Mouse (Mus musculus): Measurements from ENCODE around the gene Mfsd7a. TPM values are rescaled to one million over a fixed set of nuclear protein-coding genes. Genes with fewer than 3 reads are reported as not detected.

The Mfsd7a gene
- polyA plus RNA-seq, 1 experiment, result 0.17 TPM

DNA sequence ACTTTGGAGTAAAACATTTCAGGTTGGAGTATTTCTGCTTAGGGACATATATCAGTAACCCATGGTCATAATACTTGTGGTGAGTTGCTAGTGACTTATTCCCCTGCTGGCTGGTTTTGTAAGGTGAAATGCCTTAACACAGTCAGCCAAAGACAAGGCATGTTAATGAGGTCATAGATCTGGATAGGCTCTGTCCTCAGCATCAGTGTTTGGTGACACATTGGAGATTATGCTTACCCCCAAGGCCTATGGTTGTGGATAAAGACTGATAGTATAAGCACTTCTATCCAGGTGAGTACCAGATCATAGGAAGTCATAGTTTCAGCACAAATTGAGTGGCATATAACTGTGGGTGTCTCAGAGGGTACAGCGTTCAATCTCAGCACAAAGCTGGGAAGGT lies 18.0 kb upstream of the Mfsd7a start:
- TF ChIP-seq POLR2A (IDR thresholded peaks at IDR 0.05; ENCODE audit: control insufficient read depth, low read depth, low read length) (no peak), CTCF (IDR thresholded peaks at IDR 0.05; ENCODE audit: control insufficient read depth, insufficient read depth, insufficient replicate concordance, low read depth, low read length) (no peak)
- Histone ChIP-seq H3K4me3 (ENCODE audit: control insufficient read depth, low read depth, low read length) (no peak overlapping the region), H3K4me1 (ENCODE audit: control insufficient read depth, insufficient read depth, low read length) (peaks cover 8% of the 10 kb centered on the region), H3K36me3 (ENCODE audit: control insufficient read depth, insufficient read depth, low read length) (no peaks in the 10 kb centered on the region), H3K27ac (ENCODE audit: control insufficient read depth, insufficient read depth, low read depth, low read length) (no peak overlapping the region), H3K27me3 (ENCODE audit: control insufficient read depth, insufficient read depth, low read length) (no peaks in the 10 kb centered on the region)

DNA sequence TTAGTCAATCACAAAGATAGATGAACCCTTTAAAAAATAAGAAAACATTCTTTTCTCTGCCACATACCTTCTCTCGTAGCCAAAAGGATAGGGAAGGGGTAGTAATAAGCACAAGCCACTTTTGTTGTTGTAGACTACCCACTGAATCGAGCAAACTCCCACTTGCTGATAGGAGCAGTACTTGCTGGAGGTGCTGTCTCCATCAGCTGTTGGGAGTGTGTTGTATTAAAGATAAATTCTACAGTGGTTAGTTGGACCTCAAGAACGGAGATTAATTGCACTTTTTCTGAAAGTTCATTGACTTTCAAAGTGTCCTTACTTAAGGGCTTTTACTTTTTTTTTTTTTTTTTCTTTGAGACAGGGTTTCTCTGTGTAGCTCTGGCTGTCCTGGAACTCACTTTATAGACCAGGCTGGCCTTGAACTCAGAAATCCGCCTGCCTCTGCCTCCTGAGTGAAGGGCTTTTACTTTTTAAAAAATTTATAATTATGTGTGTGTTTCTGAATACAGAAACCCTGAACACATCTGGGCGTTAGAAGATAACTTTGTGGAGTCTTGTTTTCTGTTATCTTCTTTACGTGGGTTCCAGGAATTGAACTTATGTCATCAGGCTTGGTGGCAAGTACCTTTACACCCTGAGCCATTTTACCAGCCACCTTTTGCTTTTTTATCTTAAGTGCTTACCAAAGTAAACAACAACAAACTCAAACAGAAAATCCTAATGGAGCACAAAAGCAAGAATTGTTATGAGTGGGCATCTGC lies 16.6 kb upstream of the Mfsd7a start:
- H3K27me3 ChIP-seq (ENCODE audit: control insufficient read depth, insufficient read depth, low read length), result no peaks in the 10 kb centered on the region

GRCm38 (mm10) chr5:108462446-108462845 lies 13.8 kb upstream of the Mfsd7a start:
- Histone ChIP-seq H3K27ac (ENCODE audit: control insufficient read depth, insufficient read depth, low read depth, low read length) (0 out of 2 replicates have a peak overlapping the region, but pooled peaks have one; percentile 10), H3K4me3 (ENCODE audit: control insufficient read depth, low read depth, low read length) (no peak overlapping the region), H3K4me1 (ENCODE audit: control insufficient read depth, insufficient read depth, low read length) (peaks cover 16% of the 10 kb centered on the region), H3K36me3 (ENCODE audit: control insufficient read depth, insufficient read depth, low read length) (no peaks in the 10 kb centered on the region), H3K27me3 (ENCODE audit: control insufficient read depth, insufficient read depth, low read length) (no peaks in the 10 kb centered on the region)
- TF ChIP-seq POLR2A (IDR thresholded peaks at IDR 0.05; ENCODE audit: control insufficient read depth, low read depth, low read length) (no peak), CTCF (IDR thresholded peaks at IDR 0.05; ENCODE audit: control insufficient read depth, insufficient read depth, insufficient replicate concordance, low read depth, low read length) (no peak)

More for the DNA sequence above, 16.6 kb upstream of the Mfsd7a start:
- no peak overlapping the region for H3K27ac ChIP-seq (ENCODE audit: control insufficient read depth, insufficient read depth, low read depth, low read length)
- H3K4me1 ChIP-seq (ENCODE audit: control insufficient read depth, insufficient read depth, low read length), result peaks cover 16% of the 10 kb centered on the region
- H3K36me3 ChIP-seq (ENCODE audit: control insufficient read depth, insufficient read depth, low read length), result no peaks in the 10 kb centered on the region
- H3K4me3 ChIP-seq (ENCODE audit: control insufficient read depth, low read depth, low read length), result no peak overlapping the region
- no peak for TF ChIP-seq POLR2A (IDR thresholded peaks at IDR 0.05; ENCODE audit: control insufficient read depth, low read depth, low read length)
- no peak for TF ChIP-seq CTCF (IDR thresholded peaks at IDR 0.05; ENCODE audit: control insufficient read depth, insufficient read depth, insufficient replicate concordance, low read depth, low read length)

DNA sequence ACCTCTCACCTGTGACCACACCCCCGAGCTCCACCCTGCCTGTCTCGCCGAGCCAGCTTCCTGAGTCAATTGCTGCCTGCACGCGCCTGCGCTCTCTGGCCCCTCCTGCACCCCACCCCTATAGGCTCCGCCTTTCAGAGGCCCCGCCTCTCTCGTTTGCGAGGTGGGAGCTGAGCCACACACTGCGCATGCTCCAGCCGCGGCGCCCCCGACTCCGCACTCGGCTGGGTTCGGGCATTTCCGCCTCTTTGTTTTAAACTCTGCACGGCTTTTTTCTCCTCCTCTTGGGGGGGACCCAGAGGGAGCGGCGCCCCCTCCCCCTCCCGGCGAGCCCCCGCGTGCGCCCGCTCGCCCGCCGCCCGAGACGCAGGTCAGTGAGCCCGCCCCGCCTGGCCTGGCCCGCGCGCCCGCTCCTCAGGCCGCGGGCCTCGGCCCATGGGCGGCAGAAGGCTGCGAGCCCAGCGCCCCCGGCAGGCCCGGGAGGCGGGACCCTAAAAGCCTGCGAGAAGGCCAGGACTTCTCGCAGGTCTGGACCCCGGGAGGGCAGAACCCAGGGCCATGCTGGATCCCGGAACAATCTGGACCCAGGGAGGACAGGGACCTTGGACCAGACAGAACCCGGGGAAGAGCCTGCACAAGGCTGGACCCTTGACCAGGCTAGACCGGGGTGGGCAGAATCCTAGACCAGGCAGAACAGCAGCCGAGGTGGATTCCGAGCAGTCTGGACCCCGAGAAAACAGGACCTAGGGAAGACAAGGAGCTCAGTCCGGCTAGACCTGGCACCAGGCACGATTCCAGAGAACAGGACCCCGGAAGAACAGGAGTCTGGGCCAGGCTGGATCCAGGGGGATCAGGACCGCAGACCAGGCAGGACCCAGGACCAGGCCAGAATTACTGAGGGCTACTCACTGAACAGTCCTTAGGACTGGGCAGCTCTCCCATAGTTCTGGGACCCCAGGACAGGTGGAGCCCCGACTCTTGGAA lies 12.7 kb upstream of the Mfsd7a start, which contains the start of gene Pcgf3:
Pcgf3 (plus strand) TSS at position 151 of the 984 bp plus-strand sequence.
- Histone ChIP-seq H3K36me3 (ENCODE audit: control insufficient read depth, insufficient read depth, low read length) (no peaks in the 10 kb centered on the region), H3K4me3 (ENCODE audit: control insufficient read depth, low read depth, low read length) (peak within 1 kb of the TSS; percentile 80), H3K4me1 (ENCODE audit: control insufficient read depth, insufficient read depth, low read length) (peaks cover 16% of the 10 kb centered on the region), H3K27ac (ENCODE audit: control insufficient read depth, insufficient read depth, low read depth, low read length) (peak within 1 kb of the TSS; percentile 37), H3K27me3 (ENCODE audit: control insufficient read depth, insufficient read depth, low read length) (no peaks in the 10 kb centered on the region)
- TF ChIP-seq CTCF (IDR thresholded peaks at IDR 0.05; ENCODE audit: control insufficient read depth, insufficient read depth, insufficient replicate concordance, low read depth, low read length), result no peak
- TF ChIP-seq POLR2A (IDR thresholded peaks at IDR 0.05; ENCODE audit: control insufficient read depth, low read depth, low read length), result peak; percentile 70

- TF ChIP-seq CTCF (IDR thresholded peaks at IDR 0.05; ENCODE audit: control insufficient read depth, insufficient read depth, insufficient replicate concordance, low read depth, low read length) (no peak), POLR2A (IDR thresholded peaks at IDR 0.05; ENCODE audit: control insufficient read depth, low read depth, low read length) (no peak)
- no peaks in the 10 kb centered on the region for H3K27me3 ChIP-seq (ENCODE audit: control insufficient read depth, insufficient read depth, low read length)
- H3K4me3 ChIP-seq (ENCODE audit: control insufficient read depth, low read depth, low read length), result peak overlapping the region; percentile 80
- peak overlapping the region; percentile 37; the same call in 1 of the 2 replicates for H3K27ac ChIP-seq (ENCODE audit: control insufficient read depth, insufficient read depth, low read depth, low read length)
- peaks cover 16% of the 10 kb centered on the region for H3K4me1 ChIP-seq (ENCODE audit: control insufficient read depth, insufficient read depth, low read length)
- H3K36me3 ChIP-seq (ENCODE audit: control insufficient read depth, insufficient read depth, low read length), result no peaks in the 10 kb centered on the region
Measured at GRCm38 (mm10) chr5:108460461-108460860, 11.8 kb upstream of the Mfsd7a start.

GRCm38 (mm10) chr5:108458706-108459105 lies 10.0 kb upstream of the Mfsd7a start:
- peaks cover 16% of the 10 kb centered on the region for H3K4me1 ChIP-seq (ENCODE audit: control insufficient read depth, insufficient read depth, low read length)
- no peaks in the 10 kb centered on the region for H3K27me3 ChIP-seq (ENCODE audit: control insufficient read depth, insufficient read depth, low read length)
- H3K36me3 ChIP-seq (ENCODE audit: control insufficient read depth, insufficient read depth, low read length), result no peaks in the 10 kb centered on the region
- TF ChIP-seq POLR2A (IDR thresholded peaks at IDR 0.05; ENCODE audit: control insufficient read depth, low read depth, low read length) (no peak), CTCF (IDR thresholded peaks at IDR 0.05; ENCODE audit: control insufficient read depth, insufficient read depth, insufficient replicate concordance, low read depth, low read length) (no peak)
- H3K27ac ChIP-seq (ENCODE audit: control insufficient read depth, insufficient read depth, low read depth, low read length), result no peak overlapping the region
- H3K4me3 ChIP-seq (ENCODE audit: control insufficient read depth, low read depth, low read length), result no peak overlapping the region

- H3K27ac ChIP-seq (ENCODE audit: control insufficient read depth, insufficient read depth, low read depth, low read length), result no peak overlapping the region
- no peaks in the 10 kb centered on the region; the same call in 1 of the 2 replicates for H3K4me1 ChIP-seq (ENCODE audit: control insufficient read depth, insufficient read depth, low read length)
- H3K36me3 ChIP-seq (ENCODE audit: control insufficient read depth, insufficient read depth, low read length), result no peaks in the 10 kb centered on the region
- no peaks in the 10 kb centered on the region for H3K27me3 ChIP-seq (ENCODE audit: control insufficient read depth, insufficient read depth, low read length)
- H3K4me3 ChIP-seq (ENCODE audit: control insufficient read depth, low read depth, low read length), result no peak overlapping the region
- TF ChIP-seq POLR2A (IDR thresholded peaks at IDR 0.05; ENCODE audit: control insufficient read depth, low read depth, low read length) (no peak), CTCF (IDR thresholded peaks at IDR 0.05; ENCODE audit: control insufficient read depth, insufficient read depth, insufficient replicate concordance, low read depth, low read length) (no peak)
Measured at GRCm38 (mm10) chr5:108454094-108454493, 5.4 kb upstream of the Mfsd7a start.
